Mouse (Mus musculus) limb, embryonic 11.5 days (tissue): ENCODE measurements at regions not wholly inside any gene's neighbourhood (a gene's known extent, or its start where the extent isn't known, plus 50 kb on each side); places are given as distances from the start of the nearest gene placed in this dataset.
"Not testable (repeated sequence)": the region's sequence is repeated elsewhere in the genome, so short reads cannot be mapped to it uniquely, and the experiment has no call there.

Source experiments
- ATAC-seq: fragments of 200-750 bp; cut with Nextera tagmentation; 2 replicates; pipeline ENCODE4 v1.8.0; 2017; ENCODE audit warnings: low read depth; ENCODE audit not compliant: insufficient number of reproducible peaks, low FRiP score, low TSS enrichment
- DNase-seq: peaks from one replicate; pipeline ENCODE4 v3.0.0-alpha.2; 2015; ENCODE audit warnings: low spot score
- H3K27ac ChIP-seq: fragments of 300-500 bp; sonication (generic); replicated peaks from 2 replicates; pipeline ENCODE4 v1.5.1; 2014; ENCODE audit warnings: low read depth, mild to moderate bottlenecking, low read length
- H3K27me3 ChIP-seq: fragments of 300-500 bp; sonication (generic); 2 replicates; pipeline ENCODE4 v1.6.1; 2014; ENCODE audit warnings: mild to moderate bottlenecking, low read length, mixed read lengths; ENCODE audit not compliant: control insufficient read depth, insufficient read depth
- H3K36me3 ChIP-seq: fragments of 300-500 bp; sonication (generic); 2 replicates; pipeline ENCODE4 v1.6.1; 2014; ENCODE audit warnings: mild to moderate bottlenecking, low read length, moderate library complexity, mixed read lengths; ENCODE audit not compliant: control insufficient read depth, insufficient read depth
- H3K4me1 ChIP-seq: fragments of 300-500 bp; sonication (generic); 2 replicates; pipeline ENCODE4 v1.6.1; 2014; ENCODE audit warnings: low read length, mixed read lengths; ENCODE audit not compliant: control insufficient read depth, insufficient read depth
- H3K4me2 ChIP-seq: fragments of 300-500 bp; sonication (generic); 2 replicates; pipeline ENCODE4 v1.6.1; 2014; ENCODE audit warnings: low read depth, mild to moderate bottlenecking, moderate library complexity; ENCODE audit not compliant: severe bottlenecking
- H3K4me3 ChIP-seq: fragments of 300-500 bp; sonication (generic); 2 replicates; pipeline ENCODE4 v1.5.1; 2014; ENCODE audit warnings: low read depth, low read length
- H3K9ac ChIP-seq: fragments of 300-500 bp; sonication (generic); 2 replicates; pipeline ENCODE4 v1.6.1; 2014; ENCODE audit warnings: mild to moderate bottlenecking, low read length
- H3K9me3 ChIP-seq: fragments of 300-500 bp; sonication (generic); 2 replicates; pipeline ENCODE4 v1.6.1; 2016; ENCODE audit warnings: low read length; ENCODE audit not compliant: control insufficient read depth
- WGBS: fragments of 180-500 bp; shearing (Covaris S2); extraction: QIAGEN DNeasy Blood & Tissue Kit; methylation state at CpG from one replicate; pipeline ENCODE4 v1.1.7; 2014; 5-methylcytosine and 5-hydroxymethylcytosine counted together

- no peak for ATAC-seq
- H3K4me2 ChIP-seq, result no peak overlapping the region
- H3K4me1 ChIP-seq, result no peaks in the 10 kb centered on the region
- no peak overlapping the region for H3K4me3 ChIP-seq
- H3K9ac ChIP-seq, result no peak overlapping the region
- H3K27me3 ChIP-seq, result no peaks in the 10 kb centered on the region
- no peaks in the 10 kb centered on the region for H3K9me3 ChIP-seq
- H3K36me3 ChIP-seq, result no peaks in the 10 kb centered on the region
- H3K27ac ChIP-seq, result no peak overlapping the region
- DNase-seq, result no peak
- 87% methylated on average over 7 of the region's 7 CpGs for WGBS
Observed at GRCm38 (mm10) chr4:6600766-6601367, 1638.0 kb downstream of the Car8 start.

- Histone ChIP-seq H3K4me2 (no peak overlapping the region), H3K9ac (no peak overlapping the region), H3K9me3 (no peaks in the 10 kb centered on the region), H3K4me3 (no peak overlapping the region), H3K36me3 (no peaks in the 10 kb centered on the region), H3K27me3 (no peaks in the 10 kb centered on the region), H3K4me1 (no peaks in the 10 kb centered on the region), H3K27ac (no peak overlapping the region)
- WGBS, result 90% methylated on average over 1 of the region's 1 CpGs
- ATAC-seq (no peak), DNase-seq (no peak)
Observed at GRCm38 (mm10) chr4:6596321-6596720, 1642.5 kb downstream of the Car8 start.

GRCm38 (mm10) chr4:6592890-6593289 is 1646.0 kb downstream of the Car8 start:
- H3K9me3 ChIP-seq, H3K4me1 ChIP-seq, H3K4me2 ChIP-seq, H3K4me3 ChIP-seq, H3K36me3 ChIP-seq, H3K27me3 ChIP-seq, H3K27ac ChIP-seq, DNase-seq, H3K9ac ChIP-seq, ATAC-seq: not testable (repeated sequence)
- 67% methylated on average over 3 of the region's 3 CpGs for WGBS

- DNase-seq (peak; percentile 49), ATAC-seq (no peak)
- H3K36me3 ChIP-seq, result no peaks in the 10 kb centered on the region
- H3K9me3 ChIP-seq, result no peaks in the 10 kb centered on the region
- no peaks in the 10 kb centered on the region for H3K4me1 ChIP-seq
- H3K4me2 ChIP-seq, result no peak overlapping the region
- H3K27ac ChIP-seq, result no peak overlapping the region
- no peak overlapping the region for H3K4me3 ChIP-seq
- H3K27me3 ChIP-seq, result no peaks in the 10 kb centered on the region
- H3K9ac ChIP-seq, result no peak overlapping the region
- 33% methylated on average over 11 of the region's 11 CpGs for WGBS
Observed at GRCm38 (mm10) chr4:6561604-6562357, 1677.1 kb downstream of the Car8 start.

- Histone ChIP-seq H3K4me3 (no peak overlapping the region), H3K4me2 (no peak overlapping the region), H3K27ac (no peak overlapping the region), H3K9ac (no peak overlapping the region), H3K4me1 (no peaks in the 10 kb centered on the region), H3K27me3 (no peaks in the 10 kb centered on the region), H3K9me3 (no peaks in the 10 kb centered on the region), H3K36me3 (no peaks in the 10 kb centered on the region)
- no peak for DNase-seq
- no peak for ATAC-seq
- WGBS, result 91% methylated on average over 5 of the region's 5 CpGs
Observed at GRCm38 (mm10) chr4:6539626-6540025, 1699.2 kb downstream of the Car8 start.

- WGBS, result 66% methylated on average over 1 of the region's 1 CpGs
- no peak overlapping the region for H3K9ac ChIP-seq
- H3K4me2 ChIP-seq, result no peak overlapping the region
- DNase-seq (no peak), ATAC-seq (no peak)
- no peaks in the 10 kb centered on the region for H3K4me1 ChIP-seq
- H3K36me3 ChIP-seq, result no peaks in the 10 kb centered on the region
- no peaks in the 10 kb centered on the region for H3K9me3 ChIP-seq
- H3K27me3 ChIP-seq, result no peaks in the 10 kb centered on the region
- H3K27ac ChIP-seq, result no peak overlapping the region
- no peak overlapping the region for H3K4me3 ChIP-seq
Observed at GRCm38 (mm10) chr4:6532441-6532840, 1706.4 kb downstream of the Car8 start.

GRCm38 (mm10) chr4:6517626-6518025 is 1721.2 kb downstream of the Car8 start:
- 88% methylated on average over 1 of the region's 1 CpGs for WGBS
- H3K4me2 ChIP-seq, result no peak overlapping the region
- ATAC-seq (no peak), DNase-seq (no peak)
- no peak overlapping the region for H3K27ac ChIP-seq
- no peaks in the 10 kb centered on the region for H3K27me3 ChIP-seq
- no peak overlapping the region for H3K9ac ChIP-seq
- no peak overlapping the region for H3K4me3 ChIP-seq
- H3K9me3 ChIP-seq, result no peaks in the 10 kb centered on the region
- no peaks in the 10 kb centered on the region for H3K4me1 ChIP-seq
- no peaks in the 10 kb centered on the region for H3K36me3 ChIP-seq

- H3K9ac ChIP-seq, result no peak overlapping the region
- H3K27ac ChIP-seq, result no peak overlapping the region
- peak; percentile 83 for DNase-seq
- ATAC-seq, result 0 out of 2 replicates have a peak, but pooled peaks have one; percentile 38
- no peak overlapping the region for H3K4me2 ChIP-seq
- no peaks in the 10 kb centered on the region for H3K4me1 ChIP-seq
- no peak overlapping the region for H3K4me3 ChIP-seq
- H3K9me3 ChIP-seq, result no peaks in the 10 kb centered on the region
- H3K36me3 ChIP-seq, result no peaks in the 10 kb centered on the region
- no peaks in the 10 kb centered on the region for H3K27me3 ChIP-seq
- 20% methylated on average over 6 of the region's 6 CpGs for WGBS
Observed at GRCm38 (mm10) chr4:6514823-6515222, 1721.7 kb upstream of the Impad1 start.
